Mouse (Mus musculus) midbrain, embryonic 11.5 days (tissue): ENCODE measurements around the gene Fgd4. TPM values are rescaled to one million over a fixed set of nuclear protein-coding genes. Genes with fewer than 3 reads are reported as not detected.
"Not testable (repeated sequence)": the region's sequence is repeated elsewhere in the genome, so short reads cannot be mapped to it uniquely, and the experiment has no call there.

ENCODE experiments used
- ATAC-seq: fragments of 200-750 bp; cut with Nextera tagmentation; 2 replicates; pipeline ENCODE4 v1.8.0; 2017; ENCODE audit warnings: moderate TSS enrichment, moderate library complexity; ENCODE audit not compliant: low FRiP score
- DNase-seq: peaks from one replicate; pipeline ENCODE4 v3.0.0; 2015; ENCODE audit warnings: low spot score; ENCODE audit errors: missing footprints
- H3K27ac ChIP-seq: fragments of 300-500 bp; sonication (generic); 2 replicates; pipeline ENCODE4 v1.5.1; 2014; ENCODE audit warnings: low read depth, low read length
- H3K27me3 ChIP-seq: fragments of 300-500 bp; sonication (generic); 2 replicates; pipeline ENCODE4 v1.6.1; 2014; ENCODE audit warnings: mild to moderate bottlenecking, low read length, moderate library complexity, mixed read lengths; ENCODE audit not compliant: control insufficient read depth, insufficient read depth
- H3K36me3 ChIP-seq: fragments of 300-500 bp; sonication (generic); 2 replicates; pipeline ENCODE4 v1.6.1; 2014; ENCODE audit warnings: mild to moderate bottlenecking, low read length, moderate library complexity, mixed read lengths; ENCODE audit not compliant: control insufficient read depth, insufficient read depth
- H3K4me1 ChIP-seq: fragments of 300-500 bp; sonication (generic); 2 replicates; pipeline ENCODE4 v1.6.1; 2014; ENCODE audit warnings: low read length; ENCODE audit not compliant: control insufficient read depth, insufficient read depth
- H3K4me2 ChIP-seq: fragments of 300-500 bp; sonication (generic); 2 replicates; pipeline ENCODE4 v1.6.1; 2014; ENCODE audit warnings: mild to moderate bottlenecking, moderate library complexity
- H3K4me3 ChIP-seq: fragments of 300-500 bp; sonication (generic); 2 replicates; pipeline ENCODE4 v1.5.1; 2014; ENCODE audit warnings: low read depth, low read length
- H3K9ac ChIP-seq: fragments of 300-500 bp; sonication (generic); 2 replicates; pipeline ENCODE4 v1.6.1; 2014; ENCODE audit warnings: low read length
- H3K9me3 ChIP-seq: fragments of 300-500 bp; sonication (generic); 2 replicates; pipeline ENCODE4 v1.6.1; 2016; ENCODE audit warnings: low read length; ENCODE audit not compliant: control insufficient read depth
- WGBS: fragments of 180-500 bp; shearing (Covaris S2); extraction: QIAGEN DNeasy Blood & Tissue Kit; methylation state at CpG from one replicate; pipeline ENCODE4 v1.1.7; 2014; 5-methylcytosine and 5-hydroxymethylcytosine counted together
- polyA plus RNA-seq: library from polyadenylated mRNA; unstranded; fragments of >200 nt; fragmentation: Nextera tagmentation; extraction: Ambion mirVana; gene quantifications from 2 replicates; pipeline ENCODE4 v1.2.1, GENCODE M21; 2014

The Fgd4 gene
- polyA plus RNA-seq, 1 experiment from 2014 or later: 15.9 TPM

GRCm38 (mm10) chr16:16484601-16485000 lies 115.7 kb downstream of the Fgd4 start:
- no peak overlapping the region for H3K9ac ChIP-seq
- H3K4me3 ChIP-seq: no peak overlapping the region
- H3K4me1 ChIP-seq: no peaks in the 10 kb centered on the region
- WGBS: 93% methylated on average over 4 of the region's 4 CpGs
- H3K9me3 ChIP-seq: no peaks in the 10 kb centered on the region
- H3K27me3 ChIP-seq: no peaks in the 10 kb centered on the region
- H3K4me2 ChIP-seq: no peak overlapping the region
- no peak for ATAC-seq
- no peak for DNase-seq
- H3K27ac ChIP-seq: no peak overlapping the region
- no peaks in the 10 kb centered on the region for H3K36me3 ChIP-seq

GRCm38 (mm10) chr16:16473451-16473850 lies 126.9 kb downstream of the Fgd4 start:
- H3K27me3 ChIP-seq, ATAC-seq, H3K36me3 ChIP-seq, DNase-seq, H3K4me1 ChIP-seq, H3K9ac ChIP-seq, H3K9me3 ChIP-seq, H3K4me2 ChIP-seq, H3K27ac ChIP-seq, H3K4me3 ChIP-seq: not testable (repeated sequence)
- 95% methylated on average over 10 of the region's 10 CpGs for whole genome bisulfite sequencing

GRCm38 (mm10) chr16:16450021-16450420 lies 150.3 kb downstream of the Fgd4 start:
- Histone ChIP-seq H3K4me1 (no peaks in the 10 kb centered on the region), H3K36me3 (no peaks in the 10 kb centered on the region), H3K9me3 (no peaks in the 10 kb centered on the region), H3K27me3 (no peaks in the 10 kb centered on the region), H3K27ac (no peak overlapping the region), H3K4me2 (no peak overlapping the region), H3K9ac (no peak overlapping the region), H3K4me3 (no peak overlapping the region)
- 82% methylated on average over 1 of the region's 1 CpGs for WGBS
- DNase-seq: no peak
- ATAC-seq: no peak

GRCm38 (mm10) chr16:16438436-16438835 lies 161.9 kb downstream of the Fgd4 start:
- H3K9ac ChIP-seq: no peak overlapping the region
- no peak for DNase-seq
- no peaks in the 10 kb centered on the region for H3K27me3 ChIP-seq
- H3K4me3 ChIP-seq: no peak overlapping the region
- H3K4me2 ChIP-seq: no peak overlapping the region
- no peaks in the 10 kb centered on the region for H3K9me3 ChIP-seq
- no peak for ATAC-seq
- H3K36me3 ChIP-seq: peaks cover 8% of the 10 kb centered on the region
- H3K27ac ChIP-seq: no peak overlapping the region
- H3K4me1 ChIP-seq: no peaks in the 10 kb centered on the region
- WGBS: 73% methylated on average over 1 of the region's 1 CpGs

- no peak for ATAC-seq
- Histone ChIP-seq H3K27me3 (no peaks in the 10 kb centered on the region), H3K4me3 (no peak overlapping the region), H3K9me3 (no peaks in the 10 kb centered on the region), H3K4me1 (no peaks in the 10 kb centered on the region), H3K36me3 (0 out of 2 replicates have a peak, but pooled peaks cover 2% of the 10 kb centered on the region), H3K4me2 (no peak overlapping the region), H3K9ac (no peak overlapping the region), H3K27ac (no peak overlapping the region)
- DNase-seq: no peak
- 95% methylated on average over 2 of the region's 2 CpGs for WGBS
These were observed 177.9 kb downstream of the Fgd4 start for GRCm38 (mm10) chr16:16422456-16422855.

GRCm38 (mm10) chr16:16367217-16367616 lies 233.1 kb downstream of the Fgd4 start:
- not testable (repeated sequence) for H3K4me2 ChIP-seq, H3K27me3 ChIP-seq, H3K9me3 ChIP-seq, H3K9ac ChIP-seq, ATAC-seq, DNase-seq, H3K4me1 ChIP-seq, H3K27ac ChIP-seq, H3K36me3 ChIP-seq, H3K4me3 ChIP-seq
- 72% methylated on average over 8 of the region's 9 CpGs for WGBS

Other genes with a start within 250 kb of the Fgd4 start
- 75.5 and 82.9 TPM in 2 replicates for gene Dnm1l, start 241.6 kb downstream of the Fgd4 start, polyA plus RNA-seq
- gene Olfr19, start 75.9 kb upstream of the Fgd4 start, polyA plus RNA-seq: not detected in 2 replicates
- gene Spag6l, start 228.9 kb upstream of the Fgd4 start, polyA plus RNA-seq: 1.9 and 2.2 TPM in 2 replicates